Mouse (Mus musculus) kidney, adult 2 months (tissue): Measurements from ENCODE around the gene Gm11444.

Source experiments
- CTCF ChIP-seq: fragments of 200-500 bp; conservative IDR thresholded peaks from 2 replicates; pipeline ENCODE4 v1.5.1; 2011; ENCODE audit warnings: low read depth, mild to moderate bottlenecking, control low read depth, low read length, moderate library complexity, mixed read lengths; ENCODE audit not compliant: insufficient read depth, insufficient read length
- POLR2A ChIP-seq: fragments of 200-500 bp; IDR thresholded peaks from one replicate; pipeline ENCODE4 v1.6.1; 2011; ENCODE audit warnings: low read depth, low read length, control low read depth

DNA sequence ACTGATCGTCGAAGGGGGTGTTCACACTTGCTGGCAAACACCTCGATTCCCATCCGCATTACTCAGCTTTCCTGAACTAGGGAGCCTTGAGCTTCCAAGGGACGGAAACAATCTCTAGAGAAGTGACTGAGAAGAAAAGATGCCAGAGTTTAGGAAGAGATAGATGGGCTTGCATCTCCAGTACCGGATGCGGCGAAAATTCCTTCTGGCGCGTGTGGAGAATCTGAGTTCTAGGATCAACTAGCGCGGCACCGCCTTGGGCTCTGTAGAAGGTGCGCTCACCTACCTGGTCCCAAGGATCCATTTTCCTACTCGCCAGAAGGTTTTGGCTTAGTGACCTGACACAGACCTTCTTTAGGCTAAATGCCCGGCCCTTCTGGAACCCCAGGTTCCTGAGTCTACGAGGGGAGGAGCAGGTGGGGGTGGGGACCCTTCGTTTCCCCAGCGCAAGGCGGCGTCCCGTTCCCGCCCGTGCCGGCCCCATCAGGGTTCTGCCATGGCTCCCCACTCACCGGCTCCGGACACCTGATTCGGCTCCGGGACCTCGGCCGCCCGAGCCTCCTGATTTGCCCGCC lies 18.4 kb downstream of the Gm11444 start:
- TF ChIP-seq CTCF (no peak), POLR2A (no peak)
